Mouse (Mus musculus): ENCODE results near the gene Cacnb2. TPM values are rescaled to one million over a fixed set of nuclear protein-coding genes. Genes with fewer than 3 reads are reported as not detected.
"Not testable (repeated sequence)": the region's sequence is repeated elsewhere in the genome, so short reads cannot be mapped to it uniquely, and the experiment has no call there.

Gene Cacnb2
- polyA plus RNA-seq, 1 experiment from 2014 or later, result 1.5 TPM

DNA sequence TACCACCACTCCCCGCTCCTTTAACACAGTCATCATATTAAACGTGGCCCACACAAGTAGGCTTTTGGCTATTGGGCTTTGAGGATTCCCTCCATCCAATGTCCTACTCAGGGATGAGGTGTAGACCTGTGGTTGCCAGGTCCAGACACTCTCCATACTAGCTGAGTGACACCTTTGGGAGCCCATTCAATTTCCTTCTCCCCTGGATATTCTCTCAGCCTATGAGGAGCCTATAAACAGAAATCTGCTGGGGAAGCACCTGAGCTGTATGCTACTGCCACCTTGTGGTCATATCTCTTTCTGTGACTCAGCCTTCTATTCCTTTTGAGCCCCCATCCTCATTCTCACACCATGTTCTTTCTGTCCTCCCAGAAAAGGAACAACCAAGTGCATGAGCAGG lies 108.9 kb downstream of the Cacnb2 start:
- Histone ChIP-seq H3K4me1 (replicated peaks; ENCODE audit: control insufficient read depth, insufficient read depth) (no peaks in the 10 kb centered on the region), H3K4me3 (ENCODE audit: low read depth, low read length) (no peak overlapping the region), H3K9me3 (ENCODE audit: control insufficient read depth, low read length) (no peaks in the 10 kb centered on the region), H3K36me3 (ENCODE audit: control insufficient read depth, insufficient read depth, low read length) (no peaks in the 10 kb centered on the region), H3K9ac (ENCODE audit: low read length) (no peak overlapping the region), H3K4me2 (replicated peaks; ENCODE audit: low read depth) (no peak overlapping the region), H3K27me3 (ENCODE audit: control insufficient read depth, insufficient read depth, low read length) (no peaks in the 10 kb centered on the region), H3K27ac (replicated peaks) (no peak overlapping the region)
- ATAC-seq (ENCODE audit: low FRiP score, low TSS enrichment) (no peak), DNase-seq (ENCODE audit: low spot score) (no peak)
- 77% methylated on average over 2 of the region's 2 CpGs for WGBS
- TF ChIP-seq CTCF (IDR thresholded peaks at IDR 0.05; ENCODE audit: low read depth) (peak; percentile 71), EP300 (optimal IDR thresholded peaks at IDR 0.05) (no peak)

DNA sequence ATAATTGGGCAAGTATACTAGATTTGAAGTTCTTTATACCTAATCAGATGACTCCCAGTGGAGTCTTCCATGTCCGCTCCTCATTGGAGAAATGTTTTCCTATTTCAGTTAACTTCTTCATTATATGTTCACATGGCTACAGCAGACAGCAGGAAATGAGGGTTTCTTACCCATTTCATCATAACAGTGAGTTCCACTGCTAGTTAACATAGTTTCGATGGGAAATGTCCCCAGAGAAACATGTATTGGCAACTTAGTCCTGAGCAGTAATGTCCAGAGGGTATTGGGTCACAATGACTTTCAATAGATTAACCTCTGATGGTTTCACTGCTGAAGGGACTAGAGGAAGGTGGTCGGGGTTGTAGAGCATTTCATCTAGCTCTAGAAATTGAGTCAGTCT lies 110.2 kb downstream of the Cacnb2 start:
- Histone ChIP-seq H3K4me3 (ENCODE audit: low read depth, low read length) (no peak overlapping the region), H3K9me3 (ENCODE audit: control insufficient read depth, low read length) (no peaks in the 10 kb centered on the region), H3K27me3 (ENCODE audit: control insufficient read depth, insufficient read depth, low read length) (no peaks in the 10 kb centered on the region), H3K9ac (ENCODE audit: low read length) (no peak overlapping the region), H3K4me2 (replicated peaks; ENCODE audit: low read depth) (no peak overlapping the region), H3K4me1 (replicated peaks; ENCODE audit: control insufficient read depth, insufficient read depth) (no peaks in the 10 kb centered on the region), H3K27ac (replicated peaks) (no peak overlapping the region), H3K36me3 (ENCODE audit: control insufficient read depth, insufficient read depth, low read length) (no peaks in the 10 kb centered on the region)
- ATAC-seq (ENCODE audit: low FRiP score, low TSS enrichment) (no peak), DNase-seq (ENCODE audit: low spot score) (no peak)
- 87% methylated on average over 3 of the region's 3 CpGs for WGBS
- TF ChIP-seq CTCF (IDR thresholded peaks at IDR 0.05; ENCODE audit: low read depth), result no peak
- no peak for TF ChIP-seq EP300 (optimal IDR thresholded peaks at IDR 0.05)

DNA sequence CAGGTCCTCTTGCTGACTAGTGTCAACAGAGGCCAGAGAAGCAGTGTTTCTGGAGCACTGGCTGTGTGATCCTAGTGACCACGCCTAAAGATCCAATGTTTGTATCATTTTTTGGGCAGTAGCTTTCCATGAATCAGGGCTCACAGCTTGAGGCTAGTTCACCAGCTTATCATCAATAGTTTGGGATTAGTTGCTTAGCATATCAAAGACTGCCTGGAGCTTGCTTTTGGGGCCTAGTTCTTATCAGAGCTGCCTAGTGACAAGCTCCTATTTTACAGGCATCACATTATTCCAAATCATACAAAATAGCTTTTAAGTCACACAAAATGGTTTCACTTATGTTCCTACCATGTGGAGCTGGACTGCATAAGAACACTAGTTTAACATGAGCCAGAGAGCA lies 113.8 kb downstream of the Cacnb2 start:
- no peak overlapping the region for H3K4me2 ChIP-seq (replicated peaks; ENCODE audit: low read depth)
- TF ChIP-seq CTCF (IDR thresholded peaks at IDR 0.05; ENCODE audit: low read depth) (no peak), EP300 (optimal IDR thresholded peaks at IDR 0.05) (no peak)
- WGBS, result 60% methylated on average over 1 of the region's 1 CpGs

DNA sequence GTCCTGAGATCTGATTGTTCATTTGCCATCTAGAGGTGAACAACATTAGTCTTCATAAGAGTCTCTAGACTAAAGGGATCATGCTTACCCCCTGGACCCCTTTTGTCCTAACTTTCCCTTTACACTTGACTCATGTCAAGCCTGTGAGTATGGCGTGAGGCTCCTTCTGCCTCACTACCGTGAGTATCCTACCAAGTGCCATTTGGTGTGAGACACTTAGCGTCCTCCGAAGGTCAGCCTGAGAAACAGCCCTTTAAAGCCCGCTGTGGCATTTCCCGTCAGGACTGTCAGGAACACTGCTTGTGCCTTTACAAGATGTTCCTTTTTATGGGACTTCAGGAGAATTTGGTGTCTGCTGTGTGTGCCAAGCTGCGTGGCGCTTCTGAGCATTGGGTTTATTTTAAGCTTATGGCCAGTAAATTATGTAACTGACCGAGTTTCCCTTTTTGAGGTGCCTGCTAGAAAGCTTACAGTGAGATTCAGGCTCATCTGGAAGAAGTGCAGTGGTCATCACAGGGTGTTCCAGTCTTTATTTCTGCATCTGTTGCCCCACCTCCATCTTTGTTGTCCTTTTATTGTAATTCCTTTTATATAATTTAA lies 116.3 kb downstream of the Cacnb2 start:
- H3K36me3 ChIP-seq (ENCODE audit: control insufficient read depth, insufficient read depth, low read length), result no peaks in the 10 kb centered on the region
- TF ChIP-seq EP300 (optimal IDR thresholded peaks at IDR 0.05) (no peak), CTCF (IDR thresholded peaks at IDR 0.05; ENCODE audit: low read depth) (no peak)

More for the DNA sequence above, 113.8 kb downstream of the Cacnb2 start:
- ATAC-seq (ENCODE audit: low FRiP score, low TSS enrichment) (no peak), DNase-seq (ENCODE audit: low spot score) (no peak)
- Histone ChIP-seq H3K4me1 (replicated peaks; ENCODE audit: control insufficient read depth, insufficient read depth) (no peaks in the 10 kb centered on the region), H3K9ac (ENCODE audit: low read length) (no peak overlapping the region), H3K27me3 (ENCODE audit: control insufficient read depth, insufficient read depth, low read length) (no peaks in the 10 kb centered on the region), H3K36me3 (ENCODE audit: control insufficient read depth, insufficient read depth, low read length) (no peaks in the 10 kb centered on the region), H3K9me3 (ENCODE audit: control insufficient read depth, low read length) (no peaks in the 10 kb centered on the region), H3K27ac (replicated peaks) (no peak overlapping the region), H3K4me3 (ENCODE audit: low read depth, low read length) (no peak overlapping the region)

DNA sequence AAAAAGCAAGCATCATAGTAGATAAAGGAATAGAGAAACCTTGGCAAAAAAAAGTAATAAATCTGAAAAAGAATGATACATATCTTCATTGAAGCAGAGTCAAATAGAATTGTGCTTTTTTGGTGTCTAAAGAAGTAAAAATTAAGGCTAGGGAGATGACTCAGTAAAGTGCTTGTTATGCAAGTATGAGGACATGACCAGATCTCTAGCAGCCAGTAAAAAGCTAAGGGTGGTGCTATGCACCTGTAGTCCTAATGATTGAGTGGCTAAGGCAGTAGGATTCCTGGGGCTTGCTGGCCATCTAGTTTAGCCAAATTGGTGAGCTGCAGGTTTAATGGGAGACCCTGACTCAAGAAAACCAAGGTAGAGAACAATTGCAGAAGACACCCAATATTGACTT lies 122.5 kb downstream of the Cacnb2 start:
- no peak for TF ChIP-seq EP300 (optimal IDR thresholded peaks at IDR 0.05)
- no peak for TF ChIP-seq CTCF (IDR thresholded peaks at IDR 0.05; ENCODE audit: low read depth)
- no peak for ATAC-seq (ENCODE audit: low FRiP score, low TSS enrichment)

More for the DNA sequence above, 116.3 kb downstream of the Cacnb2 start:
- H3K4me2 ChIP-seq (replicated peaks; ENCODE audit: low read depth), result no peak overlapping the region
- H3K27ac ChIP-seq (replicated peaks), result no peak overlapping the region
- H3K27me3 ChIP-seq (ENCODE audit: control insufficient read depth, insufficient read depth, low read length), result no peaks in the 10 kb centered on the region
- 84% methylated on average over 9 of the region's 9 CpGs for WGBS
- no peaks in the 10 kb centered on the region for H3K9me3 ChIP-seq (ENCODE audit: control insufficient read depth, low read length)
- no peaks in the 10 kb centered on the region for H3K4me1 ChIP-seq (replicated peaks; ENCODE audit: control insufficient read depth, insufficient read depth)
- no peak overlapping the region for H3K9ac ChIP-seq (ENCODE audit: low read length)
- no peak for DNase-seq (ENCODE audit: low spot score)
- no peak overlapping the region for H3K4me3 ChIP-seq (ENCODE audit: low read depth, low read length)
- no peak for ATAC-seq (ENCODE audit: low FRiP score, low TSS enrichment)

DNA sequence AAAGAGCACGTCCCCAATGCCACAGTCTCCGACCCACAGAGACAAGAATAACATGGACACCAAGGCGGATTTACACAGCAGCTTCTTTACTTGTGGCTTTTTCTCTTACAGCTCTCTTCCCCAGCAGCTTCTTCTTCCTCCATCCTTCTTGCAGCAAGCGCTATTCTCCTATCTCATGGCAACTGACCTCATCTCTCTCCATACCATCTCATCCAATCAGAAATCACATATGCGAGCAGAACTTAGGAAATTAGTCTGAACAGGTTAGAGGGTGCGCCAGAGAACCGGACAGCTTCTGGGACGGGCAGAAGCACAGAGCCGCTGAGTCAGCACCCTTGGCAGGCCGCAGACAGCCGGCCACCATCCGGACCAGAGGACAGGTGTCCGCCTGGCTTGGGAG lies 123.7 kb downstream of the Cacnb2 start:
- not testable (repeated sequence) for H3K4me1 ChIP-seq (replicated peaks; ENCODE audit: control insufficient read depth, insufficient read depth); H3K9me3 ChIP-seq (ENCODE audit: control insufficient read depth, low read length); H3K9ac ChIP-seq (ENCODE audit: low read length); DNase-seq (ENCODE audit: low spot score); H3K27me3 ChIP-seq (ENCODE audit: control insufficient read depth, insufficient read depth, low read length); H3K4me3 ChIP-seq (ENCODE audit: low read depth, low read length); H3K27ac ChIP-seq (replicated peaks); ATAC-seq (ENCODE audit: low FRiP score, low TSS enrichment); H3K36me3 ChIP-seq (ENCODE audit: control insufficient read depth, insufficient read depth, low read length); H3K4me2 ChIP-seq (replicated peaks; ENCODE audit: low read depth)
- WGBS, result 91% methylated on average over 11 of the region's 13 CpGs

More for the DNA sequence above, 122.5 kb downstream of the Cacnb2 start:
- Histone ChIP-seq H3K9me3 (ENCODE audit: control insufficient read depth, low read length) (no peaks in the 10 kb centered on the region), H3K9ac (ENCODE audit: low read length) (no peak overlapping the region), H3K27ac (replicated peaks) (no peak overlapping the region), H3K36me3 (ENCODE audit: control insufficient read depth, insufficient read depth, low read length) (no peaks in the 10 kb centered on the region), H3K27me3 (ENCODE audit: control insufficient read depth, insufficient read depth, low read length) (no peaks in the 10 kb centered on the region), H3K4me1 (replicated peaks; ENCODE audit: control insufficient read depth, insufficient read depth) (no peaks in the 10 kb centered on the region), H3K4me2 (replicated peaks; ENCODE audit: low read depth) (no peak overlapping the region), H3K4me3 (ENCODE audit: low read depth, low read length) (no peak overlapping the region)
- DNase-seq (ENCODE audit: low spot score), result no peak

All from stomach, postnatal 0 days (tissue).